Mouse (Mus musculus) limb, embryonic 14.5 days (tissue): ENCODE data around the gene Fggy. TPM values are rescaled to one million over a fixed set of nuclear protein-coding genes. Genes with fewer than 3 reads are reported as not detected.

Experiments used
- ATAC-seq: fragments of 200-750 bp; cut with Nextera tagmentation; 2 replicates; pipeline ENCODE4 v1.8.0; 2017; ENCODE audit warnings: low read depth, moderate number of reproducible peaks, moderate TSS enrichment; ENCODE audit not compliant: low FRiP score
- DNase-seq: peaks from one replicate; pipeline ENCODE4 v3.0.0-alpha.2; 2015; ENCODE audit warnings: low spot score
- H3K27ac ChIP-seq: fragments of 300-500 bp; sonication (generic); replicated peaks from 2 replicates; pipeline ENCODE4 v1.5.1; 2014; ENCODE audit warnings: low read depth, mild to moderate bottlenecking, low read length, moderate library complexity, mixed read lengths
- H3K27me3 ChIP-seq: fragments of 300-500 bp; sonication (generic); 2 replicates; pipeline ENCODE4 v1.6.1; 2014; ENCODE audit warnings: low read length, mixed read lengths; ENCODE audit not compliant: control insufficient read depth, insufficient read depth
- H3K36me3 ChIP-seq: fragments of 300-500 bp; sonication (generic); 2 replicates; pipeline ENCODE4 v1.6.1; 2014; ENCODE audit warnings: mild to moderate bottlenecking, low read length, moderate library complexity, mixed read lengths; ENCODE audit not compliant: control insufficient read depth, insufficient read depth
- H3K4me1 ChIP-seq: fragments of 300-500 bp; sonication (generic); 2 replicates; pipeline ENCODE4 v1.6.1; 2014; ENCODE audit warnings: antibody characterized with exemption, low read length, mixed read lengths; ENCODE audit not compliant: control insufficient read depth, insufficient read depth
- H3K4me2 ChIP-seq: fragments of 300-500 bp; sonication (generic); replicated peaks from 2 replicates; pipeline ENCODE4 v1.6.1; 2014; ENCODE audit warnings: low read depth, mild to moderate bottlenecking, low read length, moderate library complexity; ENCODE audit not compliant: severe bottlenecking
- H3K4me3 ChIP-seq: fragments of 300-500 bp; sonication (generic); replicated peaks from 2 replicates; pipeline ENCODE4 v1.5.1; 2014; ENCODE audit warnings: low read length
- H3K9ac ChIP-seq: fragments of 300-500 bp; sonication (generic); 2 replicates; pipeline ENCODE4 v1.6.1; 2014; ENCODE audit warnings: mild to moderate bottlenecking, low read depth, low read length, moderate library complexity; ENCODE audit not compliant: severe bottlenecking
- H3K9me3 ChIP-seq: fragments of 300-500 bp; sonication (generic); 2 replicates; pipeline ENCODE4 v1.6.1; 2016; ENCODE audit warnings: low read length; ENCODE audit not compliant: control insufficient read depth
- POLR2A ChIP-seq: fragments of 200-500 bp; IDR thresholded peaks from 2 replicates; pipeline ENCODE4 v1.8.0; 2012; ENCODE audit warnings: inconsistent platforms, mild to moderate bottlenecking, moderate library complexity, borderline replicate concordance; ENCODE audit not compliant: insufficient read depth, insufficient read length; ENCODE audit errors: extremely low read depth
- WGBS: fragments of 180-500 bp; shearing (Covaris S2); extraction: QIAGEN DNeasy Blood & Tissue Kit; methylation state at CpG from one replicate; pipeline ENCODE4 v1.1.7; 2014; 5-methylcytosine and 5-hydroxymethylcytosine counted together
- polyA plus RNA-seq, 2 experiments: library from polyadenylated mRNA; depleted of rRNA in 1 of 2; stranded (reverse) in 1 of 2; unstranded in 1 of 2; fragments of >200 nt; fragmentation: Nextera tagmentation in 1 of 2; extraction: Ambion mirVana in 1 of 2; gene quantifications; 2 replicates each; pipeline versions ENCODE4 v1.2.1 to v1.2.3; 2012 to 2014

The Fggy gene
- polyA plus RNA-seq, 2 experiments = 5.7 to 7.8 TPM

- no peak overlapping the region for H3K9ac ChIP-seq
- no peak overlapping the region for H3K4me3 ChIP-seq
- 79% methylated on average over 4 of the region's 4 CpGs for WGBS
- no peaks in the 10 kb centered on the region for H3K4me1 ChIP-seq
- H3K27ac ChIP-seq = no peak overlapping the region
- H3K4me2 ChIP-seq = no peak overlapping the region
- H3K36me3 ChIP-seq = no peaks in the 10 kb centered on the region
- DNase-seq = no peak
- ATAC-seq = no peak
- H3K27me3 ChIP-seq = no peaks in the 10 kb centered on the region
- TF ChIP-seq POLR2A = no peak
- no peaks in the 10 kb centered on the region for H3K9me3 ChIP-seq
These were observed 30.7 kb upstream of the Fggy start for GRCm38 (mm10) chr4:95526588-95526987.

GRCm38 (mm10) chr4:95530757-95531156 is 26.6 kb upstream of the Fggy start:
- Histone ChIP-seq H3K4me3 (no peak overlapping the region), H3K9ac (no peak overlapping the region), H3K4me2 (no peak overlapping the region), H3K27ac (no peak overlapping the region), H3K9me3 (no peaks in the 10 kb centered on the region), H3K27me3 (no peaks in the 10 kb centered on the region), H3K4me1 (no peaks in the 10 kb centered on the region), H3K36me3 (no peaks in the 10 kb centered on the region)
- TF ChIP-seq POLR2A = no peak
- ATAC-seq (no peak), DNase-seq (no peak)
- WGBS = 72% methylated on average over 2 of the region's 2 CpGs

GRCm38 (mm10) chr4:95533946-95534345 is 23.4 kb upstream of the Fggy start:
- TF ChIP-seq POLR2A = no peak
- Histone ChIP-seq H3K4me1 (peaks cover 10% of the 10 kb centered on the region), H3K9ac (no peak overlapping the region), H3K27ac (no peak overlapping the region), H3K36me3 (no peaks in the 10 kb centered on the region), H3K4me3 (no peak overlapping the region), H3K4me2 (no peak overlapping the region), H3K27me3 (no peaks in the 10 kb centered on the region), H3K9me3 (no peaks in the 10 kb centered on the region)
- no peak for ATAC-seq
- WGBS = 83% methylated on average over 3 of the region's 3 CpGs
- DNase-seq = no peak

- Histone ChIP-seq H3K4me3 (no peak overlapping the region), H3K27ac (no peak overlapping the region), H3K4me1 (peaks cover 8% of the 10 kb centered on the region), H3K27me3 (no peaks in the 10 kb centered on the region), H3K36me3 (no peaks in the 10 kb centered on the region), H3K9ac (no peak overlapping the region), H3K4me2 (no peak overlapping the region), H3K9me3 (no peaks in the 10 kb centered on the region)
- TF ChIP-seq POLR2A = no peak
- ATAC-seq = no peak
- DNase-seq = no peak
- 73% methylated on average over 3 of the region's 3 CpGs for WGBS
These were observed 15.8 kb upstream of the Fggy start for GRCm38 (mm10) chr4:95541382-95542038.

GRCm38 (mm10) chr4:95542039-95542790 is 15.1 kb upstream of the Fggy start:
- no peaks in the 10 kb centered on the region for H3K36me3 ChIP-seq
- H3K27ac ChIP-seq = no peak overlapping the region
- no peaks in the 10 kb centered on the region for H3K9me3 ChIP-seq
- H3K27me3 ChIP-seq = no peaks in the 10 kb centered on the region
- no peak overlapping the region for H3K9ac ChIP-seq
- no peak overlapping the region for H3K4me2 ChIP-seq
- H3K4me3 ChIP-seq = no peak overlapping the region
- DNase-seq (no peak), ATAC-seq (no peak)
- 90% methylated on average over 4 of the region's 4 CpGs for WGBS
- TF ChIP-seq POLR2A = no peak
- peaks cover under 1% of the 10 kb centered on the region; the same call in 1 of the 2 replicates for H3K4me1 ChIP-seq
